Mouse (Mus musculus) stomach, postnatal 0 days (tissue): ENCODE results near the gene Helt.

Source experiments
- CTCF ChIP-seq: IDR thresholded peaks from 2 replicates; pipeline ENCODE4 v1.5.1; 2016; ENCODE audit warnings: antibody characterized with exemption, low read depth, mild to moderate bottlenecking, moderate library complexity
- EP300 ChIP-seq: optimal IDR thresholded peaks from 2 replicates; pipeline ENCODE3; 2016; ENCODE audit warnings: antibody characterized with exemption

DNA sequence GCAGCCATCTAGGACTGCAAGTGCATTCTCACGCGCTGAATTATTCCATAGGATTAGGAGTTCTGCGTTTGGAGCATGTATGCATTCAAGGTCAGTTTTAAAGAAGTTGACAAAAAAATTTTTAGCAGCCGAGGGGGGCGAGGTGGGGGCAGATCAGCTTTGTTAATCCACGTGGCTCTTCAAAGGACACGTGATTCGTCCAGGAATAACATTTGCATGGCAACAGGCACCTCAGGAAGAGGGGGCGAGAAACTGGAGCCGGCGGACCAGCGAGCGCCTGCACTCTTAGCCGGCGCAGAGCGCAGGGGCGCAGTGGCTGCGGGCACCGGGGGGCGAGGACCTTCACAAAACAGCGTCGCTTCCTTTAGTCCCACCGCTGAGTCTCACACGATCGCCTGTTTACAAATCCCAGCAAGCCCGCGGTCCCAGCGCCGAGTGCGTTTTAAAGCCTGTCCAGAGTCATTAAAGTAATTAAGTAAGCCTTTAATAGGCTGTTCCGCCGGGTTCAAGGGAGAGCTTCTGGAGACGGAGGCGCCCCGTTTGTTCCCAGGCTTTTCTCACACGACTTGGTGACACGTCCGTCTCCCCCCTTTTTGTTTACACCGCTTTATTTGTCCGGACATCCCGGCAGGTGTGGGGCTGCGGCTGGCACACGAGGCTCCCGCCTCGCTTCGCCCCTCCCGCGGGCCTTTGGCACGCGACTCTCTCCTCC is at the start of gene Helt:
- TF ChIP-seq CTCF (no peak), EP300 (no peak)
